Mouse (Mus musculus) ovary, adult 18-20 months (tissue): ENCODE data around the gene Glp2r.

Experiments
- DNase-seq: peaks from one replicate; pipeline ENCODE4 v3.0.0; 2022; ENCODE audit warnings: low spot score, mixed read lengths

Glp2r gene

GRCm38 (mm10) chr11:67636201-67636600 is 134.8 kb downstream of the Glp2r start:
- DNase-seq: no peak

DNA sequence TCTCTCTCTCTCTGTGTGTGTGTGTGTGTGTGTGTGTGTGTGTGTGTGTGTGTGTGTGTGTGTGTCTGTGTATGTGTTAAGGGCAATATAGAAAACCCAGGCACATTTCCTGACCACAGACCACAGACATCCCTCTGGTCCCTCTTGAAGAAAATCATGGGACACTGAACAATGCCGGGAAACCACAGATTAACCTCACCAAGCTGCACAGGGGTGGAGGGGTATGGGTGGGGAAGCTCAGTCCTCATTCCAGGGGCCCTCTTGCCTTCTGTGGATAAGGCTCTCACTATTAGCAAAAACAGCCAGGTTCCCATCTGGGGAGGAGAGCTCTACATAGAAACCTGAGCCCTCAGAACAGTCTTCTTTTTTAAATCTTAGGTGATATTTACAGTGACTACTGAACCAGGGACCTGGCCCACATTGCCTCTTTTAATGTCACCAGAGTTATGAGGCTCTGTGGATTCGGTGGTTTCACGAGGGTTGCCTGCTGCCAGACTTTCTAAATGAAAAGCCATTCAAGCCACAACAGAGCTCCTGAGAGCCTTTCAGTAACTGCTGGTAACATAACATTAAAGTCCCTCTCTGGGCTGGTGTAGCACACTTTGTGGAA is 137.2 kb downstream of the Glp2r start:
- no peak for DNase-seq

GRCm38 (mm10) chr11:67632906-67633305 is 138.0 kb downstream of the Glp2r start:
- no peak for DNase-seq

DNA sequence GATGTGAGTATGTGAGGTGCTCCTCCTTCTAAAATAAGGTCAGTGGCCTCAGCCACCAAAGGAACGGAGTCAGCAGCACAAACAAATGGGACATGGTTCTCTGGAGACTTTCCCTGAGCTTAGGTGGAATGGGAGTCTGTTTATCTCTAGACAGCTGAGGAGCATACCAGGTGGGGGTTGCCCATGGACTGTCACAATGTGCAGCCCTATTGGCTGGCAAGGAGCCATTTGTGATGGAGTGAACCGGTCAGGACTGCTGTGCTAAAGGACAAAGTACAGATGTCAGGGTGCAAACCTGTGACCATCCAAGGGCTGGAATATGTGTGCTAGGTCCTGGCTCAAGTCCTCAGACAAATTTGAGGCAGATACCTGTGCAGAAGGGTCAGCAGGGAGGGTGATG is 142.4 kb downstream of the Glp2r start:
- no peak for DNase-seq

DNA sequence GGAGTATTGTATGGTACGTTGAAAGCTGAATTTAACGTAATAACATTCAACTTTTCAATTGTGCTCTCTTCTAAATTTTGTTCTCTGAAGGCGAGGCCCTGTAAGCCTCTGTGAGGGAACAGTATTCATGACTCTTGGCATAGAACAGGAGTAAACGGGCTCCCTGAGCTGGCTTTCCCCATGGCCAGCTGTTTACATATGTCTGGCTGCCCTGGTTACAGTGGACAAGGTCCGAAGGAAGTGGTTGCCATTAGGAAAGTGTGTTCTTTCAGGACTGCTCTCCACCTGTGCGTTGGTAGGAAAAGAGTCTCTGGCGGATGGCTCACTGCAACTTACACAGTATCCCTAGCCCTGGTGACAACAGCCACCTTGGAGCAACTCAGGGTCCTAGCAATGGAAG is 143.8 kb downstream of the Glp2r start:
- DNase-seq: no peak

DNA sequence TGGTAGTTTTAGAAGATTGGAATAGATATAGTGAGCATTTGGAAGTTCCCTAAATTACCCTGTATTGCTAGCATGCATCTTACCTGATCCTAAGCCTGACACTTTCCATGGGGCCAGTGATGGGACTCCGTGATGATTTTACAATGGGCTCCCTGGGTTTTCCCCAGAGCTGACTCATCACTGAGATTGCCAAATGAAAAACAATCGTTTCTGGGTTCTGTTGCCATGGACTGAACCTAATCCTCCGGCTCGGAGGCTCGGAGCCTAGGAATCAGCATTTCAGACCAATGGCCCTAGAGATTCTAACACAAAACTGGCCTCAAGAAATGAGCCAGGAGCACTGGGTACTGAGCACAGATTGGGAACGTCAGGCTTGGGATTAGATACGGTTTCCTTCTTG is 148.6 kb downstream of the Glp2r start:
- no peak for DNase-seq

DNA sequence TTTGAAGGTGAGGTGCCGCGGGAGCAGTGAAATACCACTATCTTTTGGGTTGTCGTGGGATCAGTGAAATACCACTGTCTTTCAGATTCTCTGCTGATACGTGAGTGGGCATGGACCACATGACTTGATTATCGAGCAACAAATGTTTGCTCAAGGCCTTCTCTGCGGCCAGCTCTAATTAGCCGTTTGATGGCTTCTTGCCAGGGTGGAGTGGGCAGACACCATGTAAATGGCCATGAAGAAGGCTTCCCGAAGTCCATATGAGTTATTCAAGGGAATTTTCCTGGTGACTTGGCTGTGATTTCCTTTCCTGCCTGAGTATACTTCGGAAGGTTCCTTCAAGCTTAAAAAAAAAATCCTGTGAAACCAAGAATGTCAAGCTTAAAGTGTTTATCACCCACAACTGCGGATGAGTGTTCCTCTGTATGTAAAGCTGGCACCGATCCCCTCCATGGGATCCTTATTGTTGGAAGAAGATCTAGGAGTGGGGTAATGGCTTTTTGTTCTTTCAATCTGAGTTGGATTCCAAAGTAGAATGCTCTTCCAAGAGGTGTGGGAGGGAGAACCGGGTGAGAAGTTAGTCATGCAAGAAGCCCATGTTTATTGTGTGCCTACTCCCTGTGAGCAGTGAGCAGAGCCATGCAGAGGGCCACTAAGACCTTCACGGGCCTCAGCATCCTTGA is 154.3 kb downstream of the Glp2r start:
- DNase-seq: peak; percentile 64

GRCm38 (mm10) chr11:67612158-67612839 is 158.7 kb downstream of the Glp2r start:
- no peak for DNase-seq
